Mouse (Mus musculus) embryo, embryonic 11.5 days (tissue): ENCODE measurements at regions not wholly inside any gene's neighbourhood (a gene's known extent, or its start where the extent isn't known, plus 50 kb on each side); places are given as distances from the start of the nearest gene placed in this dataset.

ENCODE experiments used
- DNase-seq: peaks from one replicate; pipeline ENCODE4 v3.0.0-alpha.2; 2012; ENCODE audit warnings: low read depth, low spot score

GRCm38 (mm10) chr14:46082646-46083045, 296.6 kb upstream of the Gm15217 start:
- no peak for DNase-seq

- DNase-seq, result no peak
Measured at GRCm38 (mm10) chr14:46088968-46089691, 290.1 kb upstream of the Gm15217 start.

- DNase-seq, result no peak
Measured at GRCm38 (mm10) chr14:46115950-46116349, 263.3 kb upstream of the Gm15217 start.

- DNase-seq, result no peak
Measured at GRCm38 (mm10) chr14:46126541-46126940, 252.7 kb upstream of the Gm15217 start.

GRCm38 (mm10) chr14:46129762-46130161, 249.5 kb upstream of the Gm15217 start:
- DNase-seq, result no peak

- no peak for DNase-seq
Measured at GRCm38 (mm10) chr14:46144175-46144574, 235.0 kb upstream of the Gm15217 start.

GRCm38 (mm10) chr14:46144707-46145106, 234.5 kb upstream of the Gm15217 start:
- DNase-seq, result no peak

- no peak for DNase-seq
Measured at GRCm38 (mm10) chr14:46145584-46145983, 233.6 kb upstream of the Gm15217 start.

- no peak for DNase-seq
Measured at GRCm38 (mm10) chr14:46149073-46149661, 230.0 kb upstream of the Gm15217 start.

- DNase-seq, result no peak
Measured at GRCm38 (mm10) chr14:46158741-46159140, 220.5 kb upstream of the Gm15217 start.

- DNase-seq, result no peak
Measured at GRCm38 (mm10) chr14:46172181-46172874, 206.9 kb upstream of the Gm15217 start.

GRCm38 (mm10) chr14:46172875-46173324, 206.3 kb upstream of the Gm15217 start:
- no peak for DNase-seq

GRCm38 (mm10) chr14:46174386-46174785, 204.8 kb upstream of the Gm15217 start:
- no peak for DNase-seq

- DNase-seq, result no peak
Measured at GRCm38 (mm10) chr14:46175291-46176216, 203.7 kb upstream of the Gm15217 start.

GRCm38 (mm10) chr14:46179024-46179423, 200.2 kb upstream of the Gm15217 start:
- no peak for DNase-seq

GRCm38 (mm10) chr14:46191639-46192399, 187.4 kb upstream of the Gm15217 start:
- DNase-seq, result no peak

GRCm38 (mm10) chr14:46193577-46193976, 185.6 kb upstream of the Gm15217 start:
- DNase-seq, result no peak

GRCm38 (mm10) chr14:46195939-46196338, 183.3 kb upstream of the Gm15217 start:
- DNase-seq, result no peak

- DNase-seq, result no peak
Measured at GRCm38 (mm10) chr14:46202818-46203217, 176.4 kb upstream of the Gm15217 start.

- no peak for DNase-seq
Measured at GRCm38 (mm10) chr14:46220483-46220882, 158.7 kb upstream of the Gm15217 start.
